Mouse (Mus musculus): ENCODE results near the gene Ccdc115. TPM values are rescaled to one million over a fixed set of nuclear protein-coding genes. Genes with fewer than 3 reads are reported as not detected.
"Not testable (repeated sequence)": the region's sequence is repeated elsewhere in the genome, so short reads cannot be mapped to it uniquely, and the experiment has no call there.

Gene Ccdc115
- polyA plus RNA-seq, 1 experiment: 44.5 TPM

DNA sequence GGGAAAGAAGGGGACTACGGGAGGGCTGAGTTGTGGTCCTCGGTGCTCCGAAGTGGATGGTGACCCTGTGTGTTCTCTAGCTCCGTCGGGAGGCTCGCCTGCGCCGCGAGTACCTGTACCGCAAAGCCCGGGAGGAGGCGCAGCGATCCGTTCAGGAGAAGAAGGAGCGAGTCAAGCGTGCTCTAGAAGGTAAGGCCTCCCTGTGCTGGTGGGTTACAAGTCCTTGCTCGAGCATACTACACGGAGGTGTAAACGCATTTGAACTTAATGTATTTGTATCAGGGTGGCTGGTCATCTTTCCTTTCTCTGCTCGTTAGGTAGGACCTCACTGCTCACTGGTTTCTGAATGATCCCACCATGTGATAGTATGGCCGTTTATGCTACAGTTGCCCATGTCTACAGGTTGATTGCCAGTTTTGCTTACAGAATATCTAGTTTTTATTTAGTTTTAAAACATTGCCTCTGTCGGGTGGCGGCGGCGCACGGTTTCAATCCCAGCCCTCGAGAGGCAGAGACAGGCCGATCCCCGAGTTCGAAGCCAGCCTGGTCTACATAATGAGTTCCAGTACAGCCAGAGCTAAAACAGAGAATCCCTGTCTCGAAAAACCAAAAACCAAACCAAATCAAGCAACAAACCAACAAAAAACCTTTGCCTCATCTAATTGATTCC, 624 bp upstream of the Ccdc115 start:
- H3K4me3 ChIP-seq (ENCODE audit: insufficient read depth, low read length): peak overlapping the region; percentile 70
- H3K27ac ChIP-seq (ENCODE audit: insufficient read depth, low read depth, low read length): peak overlapping the region; percentile 58
- peaks cover 10% of the 10 kb centered on the region for H3K4me1 ChIP-seq (ENCODE audit: control insufficient read depth, insufficient read depth, low read length)
- no peak for TF ChIP-seq POLR2A (IDR thresholded peaks at IDR 0.05; ENCODE audit: borderline replicate concordance, low read depth, low read length)
- no peak; the same call in 1 of the 2 replicates for TF ChIP-seq CTCF (IDR thresholded peaks at IDR 0.05; ENCODE audit: low read depth, low read length)

GRCm38 (mm10) chr1:34438381-34439051, 956 bp downstream of the Ccdc115 start:
- Histone ChIP-seq H3K4me1 (ENCODE audit: control insufficient read depth, insufficient read depth, low read length) (peaks cover 14% of the 10 kb centered on the region), H3K27ac (ENCODE audit: insufficient read depth, low read depth, low read length) (peak overlapping the region; percentile 51), H3K4me3 (ENCODE audit: insufficient read depth, low read length) (peak overlapping the region; percentile 70)
- no peak for TF ChIP-seq CTCF (IDR thresholded peaks at IDR 0.05; ENCODE audit: low read depth, low read length)
- TF ChIP-seq POLR2A (IDR thresholded peaks at IDR 0.05; ENCODE audit: borderline replicate concordance, low read depth, low read length): no peak

GRCm38 (mm10) chr1:34437366-34437765, 2.1 kb downstream of the Ccdc115 start:
- not testable (repeated sequence) for H3K27ac ChIP-seq (ENCODE audit: insufficient read depth, low read depth, low read length); H3K4me3 ChIP-seq (ENCODE audit: insufficient read depth, low read length)
- peaks cover 14% of the 10 kb centered on the region for H3K4me1 ChIP-seq (ENCODE audit: control insufficient read depth, insufficient read depth, low read length)

GRCm38 (mm10) chr1:34436374-34436773, 3.1 kb downstream of the Ccdc115 start:
- TF ChIP-seq POLR2A (IDR thresholded peaks at IDR 0.05; ENCODE audit: borderline replicate concordance, low read depth, low read length) (no peak), CTCF (IDR thresholded peaks at IDR 0.05; ENCODE audit: low read depth, low read length) (no peak)
- H3K27ac ChIP-seq (ENCODE audit: insufficient read depth, low read depth, low read length): no peak overlapping the region
- H3K4me1 ChIP-seq (ENCODE audit: control insufficient read depth, insufficient read depth, low read length): peaks cover 13% of the 10 kb centered on the region
- no peak overlapping the region for H3K4me3 ChIP-seq (ENCODE audit: insufficient read depth, low read length)

DNA sequence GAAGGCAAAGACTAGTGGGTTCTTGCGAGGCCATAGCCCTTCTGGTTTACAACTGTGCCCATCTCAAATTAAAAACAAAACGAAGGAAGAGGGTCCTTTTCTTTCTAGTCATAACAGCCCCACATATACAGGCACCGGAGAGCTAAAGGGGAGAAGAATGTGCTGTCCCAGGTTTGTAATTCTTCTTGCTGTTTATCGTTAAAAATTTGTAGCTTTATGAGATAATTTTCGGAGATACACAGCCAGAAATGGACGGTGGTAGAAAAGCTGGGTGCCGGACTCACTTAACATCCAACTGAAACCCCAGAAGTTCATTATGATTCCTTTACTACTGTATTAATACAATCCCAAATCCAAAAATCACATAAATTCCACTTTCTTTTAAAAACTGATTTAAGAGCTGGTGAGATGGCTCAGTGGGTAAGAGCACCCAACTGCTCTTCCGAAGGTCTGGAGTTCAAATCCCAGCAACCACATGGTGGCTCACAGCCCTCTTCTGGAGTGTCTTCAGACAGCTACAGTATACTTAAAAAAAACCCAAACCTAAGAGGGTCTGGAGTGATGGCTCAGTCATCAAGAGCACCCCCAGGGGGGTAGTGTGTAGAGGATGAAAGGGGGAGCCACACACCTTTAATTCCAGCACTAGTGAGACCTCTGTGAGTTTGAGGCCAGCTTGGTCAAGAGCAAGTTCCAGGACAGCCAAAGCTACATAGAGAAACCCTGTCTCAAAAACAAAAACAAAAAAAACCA, 3.9 kb downstream of the Ccdc115 start:
- H3K27ac ChIP-seq (ENCODE audit: insufficient read depth, low read depth, low read length): peak overlapping the region; percentile 80
- no peak for TF ChIP-seq POLR2A (IDR thresholded peaks at IDR 0.05; ENCODE audit: borderline replicate concordance, low read depth, low read length)
- no peak for TF ChIP-seq CTCF (IDR thresholded peaks at IDR 0.05; ENCODE audit: low read depth, low read length)
- H3K4me1 ChIP-seq (ENCODE audit: control insufficient read depth, insufficient read depth, low read length): peaks cover 11% of the 10 kb centered on the region
- peak overlapping the region; percentile 66 for H3K4me3 ChIP-seq (ENCODE audit: insufficient read depth, low read length)

GRCm38 (mm10) chr1:34434660-34435160, 4.8 kb downstream of the Ccdc115 start:
- H3K4me3 ChIP-seq (ENCODE audit: insufficient read depth, low read length): peak overlapping the region; percentile 66
- peak overlapping the region; percentile 80 for H3K27ac ChIP-seq (ENCODE audit: insufficient read depth, low read depth, low read length)
- TF ChIP-seq POLR2A (IDR thresholded peaks at IDR 0.05; ENCODE audit: borderline replicate concordance, low read depth, low read length) (no peak), CTCF (IDR thresholded peaks at IDR 0.05; ENCODE audit: low read depth, low read length) (no peak)
- H3K4me1 ChIP-seq (ENCODE audit: control insufficient read depth, insufficient read depth, low read length): peaks cover 11% of the 10 kb centered on the region

DNA sequence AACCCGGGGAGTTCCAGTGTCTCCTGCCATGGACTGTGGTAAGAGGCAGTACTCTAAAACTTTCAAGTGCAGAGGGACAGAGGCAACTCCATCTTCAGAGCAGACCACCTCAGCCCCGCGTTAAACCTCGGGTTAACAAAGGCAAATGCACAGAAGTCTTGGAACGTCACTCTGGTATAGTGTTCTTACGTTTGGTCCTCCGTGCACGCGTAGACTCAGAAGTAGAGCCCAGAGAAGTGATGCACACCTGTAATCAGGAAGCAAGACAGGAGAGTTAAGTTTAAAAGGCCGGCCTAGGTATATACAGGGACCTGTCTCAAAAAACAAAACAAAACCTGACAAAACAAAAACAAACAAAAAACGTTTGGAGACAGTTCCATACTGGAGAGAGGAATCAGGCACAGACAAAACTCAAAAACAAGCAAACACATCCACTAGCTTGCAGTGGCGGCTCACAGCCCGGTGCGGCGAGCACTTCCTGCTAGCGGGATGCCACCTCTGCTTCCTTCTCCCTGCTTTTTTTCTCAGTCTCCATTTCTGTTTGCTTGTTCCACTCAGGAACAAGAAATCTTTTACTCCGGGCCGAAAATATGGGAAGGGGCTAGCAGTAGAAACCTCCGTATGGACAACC, 5.5 kb downstream of the Ccdc115 start:
- TF ChIP-seq POLR2A (IDR thresholded peaks at IDR 0.05; ENCODE audit: borderline replicate concordance, low read depth, low read length): no peak
- no peak for TF ChIP-seq CTCF (IDR thresholded peaks at IDR 0.05; ENCODE audit: low read depth, low read length)
- H3K4me3 ChIP-seq (ENCODE audit: insufficient read depth, low read length): peak overlapping the region; percentile 66
- peaks cover 11% of the 10 kb centered on the region for H3K4me1 ChIP-seq (ENCODE audit: control insufficient read depth, insufficient read depth, low read length)
- H3K27ac ChIP-seq (ENCODE audit: insufficient read depth, low read depth, low read length): peak overlapping the region; percentile 85

DNA sequence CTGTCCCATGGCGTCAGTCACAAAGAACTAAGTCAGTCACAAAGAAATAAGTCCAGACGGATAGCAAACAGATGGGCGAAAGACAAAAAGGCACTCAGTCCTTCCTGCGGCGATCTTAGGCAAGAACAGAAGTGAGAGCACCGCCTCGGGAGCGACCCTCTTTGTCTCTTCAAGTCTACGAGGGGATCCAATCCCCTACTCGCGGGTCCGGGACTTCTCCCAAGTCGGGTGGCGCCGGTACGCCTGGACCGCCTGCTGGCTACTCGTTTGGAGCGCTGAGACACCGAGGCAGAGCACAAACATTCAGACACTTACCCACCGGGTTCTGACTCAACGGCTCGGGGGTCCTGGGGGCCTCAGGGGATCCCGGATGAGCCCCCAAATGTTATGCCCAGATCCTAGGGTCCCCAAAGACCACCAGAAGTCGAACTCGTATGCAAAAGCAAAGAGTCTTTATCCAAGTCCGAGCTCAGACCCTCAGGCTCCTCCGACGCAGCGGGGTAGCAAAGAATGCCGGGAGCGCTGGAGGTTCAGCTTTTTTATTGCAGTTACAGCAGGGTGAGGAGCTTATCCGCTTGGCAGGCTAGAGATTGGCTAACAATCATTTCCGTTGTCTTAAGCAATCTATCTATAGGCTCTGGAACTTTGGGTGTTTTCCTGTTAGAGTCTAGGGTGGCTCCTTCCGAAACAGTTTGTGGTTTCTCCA, 6.5 kb downstream of the Ccdc115 start:
- Histone ChIP-seq H3K27ac (ENCODE audit: insufficient read depth, low read depth, low read length) (peak overlapping the region; percentile 85), H3K4me3 (ENCODE audit: insufficient read depth, low read length) (peak overlapping the region; percentile 66), H3K4me1 (ENCODE audit: control insufficient read depth, insufficient read depth, low read length) (peaks cover 8% of the 10 kb centered on the region)
- TF ChIP-seq POLR2A (IDR thresholded peaks at IDR 0.05; ENCODE audit: borderline replicate concordance, low read depth, low read length) (no peak), CTCF (IDR thresholded peaks at IDR 0.05; ENCODE audit: low read depth, low read length) (no peak)

GRCm38 (mm10) chr1:34432411-34432775, 7.1 kb downstream of the Ccdc115 start:
- peaks cover 8% of the 10 kb centered on the region for H3K4me1 ChIP-seq (ENCODE audit: control insufficient read depth, insufficient read depth, low read length)
- TF ChIP-seq POLR2A (IDR thresholded peaks at IDR 0.05; ENCODE audit: borderline replicate concordance, low read depth, low read length): no peak
- H3K4me3 ChIP-seq (ENCODE audit: insufficient read depth, low read length): no peak overlapping the region
- no peak overlapping the region for H3K27ac ChIP-seq (ENCODE audit: insufficient read depth, low read depth, low read length)

Measured in bone marrow macrophage, adult 2 months (primary cell).